Mouse (Mus musculus): ENCODE measurements around the gene Snrk.
A peak's percentile ranks its signal among the peaks of the same experiment; 100 is the strongest.

Snrk gene

GRCm38 (mm10) chr9:122180105-122180504 is 63.0 kb downstream of the Snrk start:
- DNase-seq (ENCODE audit: low spot score in 2 of 2), result no peak

- DNase-seq (ENCODE audit: low spot score in 2 of 2), result no peak
These were observed 66.0 kb downstream of the Snrk start for GRCm38 (mm10) chr9:122183074-122183473.

- no peak for DNase-seq (ENCODE audit: low spot score in 2 of 2)
These were observed 67.3 kb downstream of the Snrk start for GRCm38 (mm10) chr9:122184329-122184728.

- DNase-seq (ENCODE audit: low spot score in 2 of 2), result peak; percentile 26 to 62
These were observed 68.0 kb downstream of the Snrk start for GRCm38 (mm10) chr9:122185061-122185460.

GRCm38 (mm10) chr9:122185953-122186352 is 68.9 kb downstream of the Snrk start:
- no peak for DNase-seq (ENCODE audit: low spot score in 2 of 2)

GRCm38 (mm10) chr9:122186643-122187226 is 69.7 kb downstream of the Snrk start:
- DNase-seq (ENCODE audit: low spot score in 2 of 2), result no peak

GRCm38 (mm10) chr9:122187451-122187921 is 70.4 kb downstream of the Snrk start:
- no peak for DNase-seq (ENCODE audit: low spot score in 2 of 2)

- DNase-seq (ENCODE audit: low spot score in 2 of 2), result peak in 1 of 2 experiments; percentile 18
These were observed 71.7 kb downstream of the Snrk start for GRCm38 (mm10) chr9:122188724-122189123.

GRCm38 (mm10) chr9:122193361-122193760 is 76.3 kb downstream of the Snrk start:
- DNase-seq (ENCODE audit: low spot score in 2 of 2), result no peak

- DNase-seq (ENCODE audit: low spot score in 2 of 2), result no peak
These were observed 76.8 kb downstream of the Snrk start for GRCm38 (mm10) chr9:122193823-122194222.

GRCm38 (mm10) chr9:122195042-122195682 is 78.1 kb downstream of the Snrk start:
- DNase-seq (ENCODE audit: low spot score in 2 of 2), result no peak

- no peak for DNase-seq (ENCODE audit: low spot score in 2 of 2)
These were observed 80.0 kb downstream of the Snrk start for GRCm38 (mm10) chr9:122197021-122197420.

GRCm38 (mm10) chr9:122198621-122199020 is 81.6 kb downstream of the Snrk start:
- DNase-seq (ENCODE audit: low spot score in 2 of 2), result no peak

- peak in 1 of 2 experiments; percentile 26 for DNase-seq (ENCODE audit: low spot score in 2 of 2)
These were observed 82.2 kb downstream of the Snrk start for GRCm38 (mm10) chr9:122199253-122199652.

GRCm38 (mm10) chr9:122204508-122204907 is 87.4 kb downstream of the Snrk start:
- DNase-seq (ENCODE audit: low spot score in 2 of 2), result peak in 1 of 2 experiments; percentile 14

- no peak for DNase-seq (ENCODE audit: low spot score in 2 of 2)
These were observed 88.6 kb downstream of the Snrk start for GRCm38 (mm10) chr9:122205543-122206200.

GRCm38 (mm10) chr9:122208311-122208710 is 91.2 kb downstream of the Snrk start:
- DNase-seq (ENCODE audit: low spot score in 2 of 2), result no peak

GRCm38 (mm10) chr9:122215118-122215517 is 98.1 kb downstream of the Snrk start:
- DNase-seq (ENCODE audit: low spot score in 2 of 2), result no peak

- DNase-seq (ENCODE audit: low spot score in 2 of 2), result no peak
These were observed 100.0 kb downstream of the Snrk start for GRCm38 (mm10) chr9:122216945-122217529.

Measured in spleen, postnatal 14 days (tissue).